Mouse (Mus musculus) small intestine, adult 2 months (tissue): ENCODE data around the gene Dnajc15. TPM values are rescaled to one million over a fixed set of nuclear protein-coding genes. Genes with fewer than 3 reads are reported as not detected.

Experiments used
- H3K27ac ChIP-seq: fragments of 200-500 bp; 2 replicates; pipeline ENCODE4 v1.5.1; 2012; ENCODE audit warnings: low read depth, low read length, control low read depth, inconsistent platforms; ENCODE audit not compliant: insufficient read depth
- H3K27me3 ChIP-seq: fragments of 200-500 bp; 2 replicates; pipeline ENCODE4 v1.6.1; 2012; ENCODE audit warnings: mild to moderate bottlenecking, moderate library complexity, low read length, inconsistent platforms; ENCODE audit not compliant: control insufficient read depth, insufficient read depth
- H3K36me3 ChIP-seq: fragments of 200-500 bp; 2 replicates; pipeline ENCODE4 v1.6.1; 2012; ENCODE audit warnings: mild to moderate bottlenecking, low read length, control low read depth, inconsistent platforms; ENCODE audit not compliant: control insufficient read depth, insufficient read depth
- H3K4me1 ChIP-seq: fragments of 200-500 bp; 2 replicates; pipeline ENCODE4 v1.6.1; 2012; ENCODE audit warnings: low read length, inconsistent platforms, mixed read lengths; ENCODE audit not compliant: control insufficient read depth, insufficient read depth, insufficient read length
- H3K4me3 ChIP-seq: fragments of 200-500 bp; 2 replicates; pipeline ENCODE4 v1.5.1; 2012; ENCODE audit warnings: low read depth, mild to moderate bottlenecking, control low read depth, inconsistent platforms, low read length, moderate library complexity
- CTCF ChIP-seq: fragments of 200-500 bp; IDR thresholded peaks from 2 replicates; pipeline ENCODE4 v1.5.1; 2012; ENCODE audit warnings: low read depth, mild to moderate bottlenecking, control low read depth, inconsistent platforms, low read length, moderate library complexity, mixed read lengths; ENCODE audit not compliant: insufficient replicate concordance, insufficient read length; ENCODE audit errors: extremely low read depth
- POLR2A ChIP-seq: fragments of 200-500 bp; IDR thresholded peaks from 2 replicates; pipeline ENCODE4 v1.6.1; 2012; ENCODE audit warnings: low read depth, mild to moderate bottlenecking, control low read depth, inconsistent platforms, low read length, moderate library complexity
- WGBS: fragments of 180-500 bp; shearing (Covaris S2); methylation state at CpG from one replicate; pipeline ENCODE4 v1.1.7; 2018; 5-methylcytosine and 5-hydroxymethylcytosine counted together
- polyA plus RNA-seq: library from polyadenylated mRNA; depleted of rRNA; stranded (reverse); fragments of >200 nt; gene quantifications from 2 replicates; pipeline ENCODE4 v1.2.3, GENCODE M21; 2012

Gene Dnajc15
- polyA plus RNA-seq, 1 experiment: 4.8 TPM

DNA sequence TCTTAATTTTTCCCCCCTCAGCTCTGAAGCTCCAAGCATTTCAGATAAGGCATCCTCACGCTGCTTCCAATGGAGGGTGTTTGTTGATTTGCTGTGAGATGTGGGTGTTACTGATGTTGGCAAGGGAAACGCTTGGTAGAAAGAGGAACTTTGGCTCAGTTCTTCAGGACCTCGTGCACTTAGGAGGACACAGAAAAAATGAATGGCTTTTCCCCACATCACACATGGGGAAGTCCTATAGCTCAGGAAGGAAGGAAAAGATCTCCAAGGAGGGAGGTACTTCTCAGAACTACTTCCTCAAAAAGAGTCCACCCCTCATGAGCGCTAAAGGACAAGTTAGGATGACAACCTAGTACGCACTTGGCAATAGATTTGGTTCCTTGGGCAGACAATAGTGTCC is 79.7 kb downstream of the Dnajc15 start:
- no peak for TF ChIP-seq CTCF
- no peak for TF ChIP-seq POLR2A
- Histone ChIP-seq H3K4me3 (no peak overlapping the region), H3K4me1 (no peaks in the 10 kb centered on the region), H3K36me3 (no peaks in the 10 kb centered on the region), H3K27ac (no peak overlapping the region), H3K27me3 (no peaks in the 10 kb centered on the region)
- WGBS: 71% methylated on average over 5 of the region's 5 CpGs

DNA sequence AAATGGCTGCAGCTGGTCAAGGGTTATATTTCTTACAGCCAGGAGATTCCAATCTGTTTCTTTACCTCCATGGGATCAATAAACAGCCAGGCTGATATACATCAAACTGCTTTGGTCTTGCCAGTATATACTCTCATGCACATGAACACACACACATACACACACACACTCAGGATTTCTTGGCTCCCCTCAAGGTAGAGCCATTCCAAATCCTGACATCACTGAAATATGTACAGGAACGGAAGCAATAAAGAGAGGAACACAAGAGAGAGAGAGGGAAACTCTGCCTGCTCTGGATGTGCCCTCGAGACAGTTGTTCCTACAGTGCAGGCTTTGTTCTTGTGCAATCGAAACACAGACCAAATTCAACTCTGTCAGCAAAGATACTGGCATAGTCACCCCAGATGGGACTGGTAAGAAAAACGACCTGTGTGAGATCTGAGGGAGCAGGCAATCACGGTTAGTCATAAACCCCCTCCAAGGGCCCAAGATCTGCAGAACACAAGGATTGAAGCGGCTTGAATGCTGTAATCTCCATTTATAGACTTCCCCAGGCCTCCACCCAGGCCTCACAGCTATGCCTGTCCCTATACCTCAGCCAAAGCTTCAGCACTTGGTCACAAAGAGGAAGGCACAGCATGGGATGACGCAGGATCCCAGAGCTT is 80.5 kb downstream of the Dnajc15 start:
- Histone ChIP-seq H3K27ac (no peak overlapping the region), H3K4me1 (no peaks in the 10 kb centered on the region), H3K4me3 (no peak overlapping the region), H3K36me3 (no peaks in the 10 kb centered on the region), H3K27me3 (no peaks in the 10 kb centered on the region)
- TF ChIP-seq POLR2A: no peak
- TF ChIP-seq CTCF: no peak
- WGBS: 41% methylated on average over 7 of the region's 7 CpGs

DNA sequence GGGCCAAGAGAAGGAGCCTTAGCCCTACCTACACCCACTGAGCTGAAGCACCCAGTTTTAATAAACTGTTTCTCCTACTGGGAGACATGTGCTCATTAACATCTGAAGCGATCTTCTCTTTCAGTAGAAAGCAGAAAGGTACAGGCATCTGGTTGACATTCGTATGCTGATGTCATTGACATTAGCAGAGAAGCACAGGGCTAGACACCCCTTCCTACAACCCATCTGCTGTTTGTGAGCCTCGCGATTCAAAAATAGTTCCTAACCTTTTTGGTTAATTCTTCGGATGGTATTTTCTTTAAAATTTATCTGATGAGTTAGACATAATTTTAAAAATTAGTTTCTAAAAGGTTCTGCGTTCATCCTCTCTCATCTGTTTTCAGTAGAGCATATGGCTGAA is 81.9 kb downstream of the Dnajc15 start:
- no peak overlapping the region for H3K27ac ChIP-seq
- H3K27me3 ChIP-seq: no peaks in the 10 kb centered on the region
- H3K4me1 ChIP-seq: no peaks in the 10 kb centered on the region
- H3K4me3 ChIP-seq: no peak overlapping the region
- TF ChIP-seq POLR2A: no peak
- TF ChIP-seq CTCF: no peak
- 94% methylated on average over 6 of the region's 6 CpGs for WGBS
- H3K36me3 ChIP-seq: no peaks in the 10 kb centered on the region

DNA sequence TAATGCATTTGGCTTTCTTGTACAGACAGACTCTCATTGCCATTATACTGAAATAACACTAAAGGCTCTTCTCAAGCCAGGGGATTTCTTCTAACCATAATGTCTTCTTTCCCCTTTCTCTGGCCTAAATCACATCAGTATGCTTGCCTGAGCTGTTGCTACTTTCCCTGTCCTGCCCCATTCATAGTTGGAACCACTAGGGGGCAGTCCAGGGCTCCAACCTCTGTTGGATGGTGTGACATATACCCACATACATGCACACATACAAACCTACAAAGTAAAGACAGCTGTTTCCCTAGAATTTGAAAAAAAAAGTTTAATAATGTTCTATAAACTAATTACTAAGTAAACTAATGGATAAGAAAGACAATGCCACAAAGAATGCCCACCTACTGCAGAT is 91.7 kb downstream of the Dnajc15 start:
- TF ChIP-seq POLR2A (no peak), CTCF (peak; percentile 24; the same call in 1 of the 2 replicates)
- Histone ChIP-seq H3K4me1 (no peaks in the 10 kb centered on the region), H3K27me3 (no peaks in the 10 kb centered on the region), H3K36me3 (no peaks in the 10 kb centered on the region), H3K27ac (no peak overlapping the region), H3K4me3 (no peak overlapping the region)

DNA sequence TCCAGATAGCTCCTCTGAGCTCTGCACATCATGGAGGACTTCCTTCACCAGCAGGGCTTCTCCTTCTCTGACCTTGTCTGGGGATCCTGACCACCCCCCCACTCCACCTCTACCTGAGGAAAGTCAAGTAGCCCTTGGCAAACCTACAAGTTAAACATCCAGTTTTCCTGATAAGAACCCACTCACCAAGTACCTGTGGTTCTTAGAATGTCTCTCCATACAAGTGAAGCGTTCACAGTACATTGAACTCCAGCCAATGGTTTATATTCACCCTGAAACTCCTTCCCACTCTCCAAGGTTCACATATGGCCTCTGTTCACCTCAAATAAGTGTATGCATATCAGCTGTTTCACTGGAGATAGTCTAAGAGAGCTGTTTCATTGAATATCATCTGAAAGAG is 97.6 kb downstream of the Dnajc15 start:
- WGBS: 21% methylated on average over 1 of the region's 1 CpGs
- no peak overlapping the region for H3K27ac ChIP-seq
- no peak for TF ChIP-seq POLR2A
- no peak for TF ChIP-seq CTCF
- no peaks in the 10 kb centered on the region for H3K36me3 ChIP-seq
- no peaks in the 10 kb centered on the region for H3K27me3 ChIP-seq
- no peaks in the 10 kb centered on the region for H3K4me1 ChIP-seq
- no peak overlapping the region for H3K4me3 ChIP-seq

DNA sequence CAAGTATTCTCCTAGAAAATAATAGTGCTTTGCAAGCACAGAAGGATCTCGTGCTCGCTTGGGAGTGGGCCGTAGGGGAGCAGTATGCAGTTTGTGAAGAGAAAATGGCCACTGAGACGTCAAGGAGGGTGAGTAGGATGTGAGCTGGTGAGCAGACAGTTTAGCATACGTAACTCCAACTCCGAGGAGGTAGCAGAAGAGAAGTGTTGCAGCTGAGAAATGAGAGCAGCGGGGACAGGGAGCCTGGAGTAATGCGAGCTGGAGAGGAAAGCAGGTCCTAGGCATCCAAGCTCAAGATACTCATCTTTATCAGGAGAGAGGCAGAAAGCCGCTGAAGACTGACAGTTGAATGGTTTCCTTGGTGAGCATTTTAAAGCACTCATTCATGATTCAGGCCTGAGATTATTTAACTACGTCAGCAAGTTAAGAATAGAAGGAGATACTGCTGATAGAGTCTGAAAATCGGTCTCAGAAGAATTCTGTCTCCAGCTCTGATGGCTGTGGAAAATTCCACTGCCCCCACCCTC is 98.9 kb downstream of the Dnajc15 start:
- H3K4me1 ChIP-seq: no peaks in the 10 kb centered on the region
- no peak overlapping the region for H3K4me3 ChIP-seq
- no peaks in the 10 kb centered on the region for H3K27me3 ChIP-seq
- no peaks in the 10 kb centered on the region for H3K36me3 ChIP-seq
- TF ChIP-seq CTCF (no peak), POLR2A (no peak)
- 77% methylated on average over 11 of the region's 11 CpGs for WGBS
- no peak overlapping the region for H3K27ac ChIP-seq

DNA sequence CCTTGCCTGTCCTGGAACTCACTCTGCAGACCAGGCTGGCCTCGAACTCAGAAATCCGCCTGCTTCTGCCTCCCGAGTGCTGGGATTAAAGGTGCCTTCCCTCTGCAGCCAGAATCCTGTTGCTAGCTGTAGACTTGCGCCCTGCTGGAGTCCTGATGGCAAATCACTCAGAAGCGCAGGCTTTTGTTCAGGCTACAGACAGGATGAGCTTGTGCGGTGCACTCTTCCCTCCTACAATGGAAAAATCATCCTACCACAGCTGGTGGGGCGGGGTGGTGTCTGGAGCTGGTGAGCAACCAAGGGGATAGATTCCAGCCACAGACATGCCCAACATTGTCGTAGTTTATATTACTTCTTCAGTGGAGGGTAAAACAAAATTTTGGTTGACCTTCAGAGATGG is 101.6 kb downstream of the Dnajc15 start:
- TF ChIP-seq POLR2A (no peak), CTCF (no peak)
- Histone ChIP-seq H3K4me1 (no peaks in the 10 kb centered on the region), H3K4me3 (no peak overlapping the region), H3K36me3 (no peaks in the 10 kb centered on the region), H3K27ac (no peak overlapping the region), H3K27me3 (no peaks in the 10 kb centered on the region)
- 83% methylated on average over 8 of the region's 8 CpGs for WGBS
